Mouse (Mus musculus): ENCODE measurements around the gene Nrbp1.

- no peak for TF ChIP-seq CTCF (IDR thresholded peaks at IDR 0.05; ENCODE audit: low read depth, low read length)
- TF ChIP-seq GATA1 (IDR thresholded peaks at IDR 0.05; ENCODE audit: borderline replicate concordance, low read length) = no peak
- no peak for TF ChIP-seq TAL1 (conservative IDR thresholded peaks at IDR 0.05; ENCODE audit: low read depth, low read length)
- no peak for TF ChIP-seq GATA2 (IDR thresholded peaks at IDR 0.05; ENCODE audit: borderline replicate concordance, low read depth, low read length)
- TF ChIP-seq POLR2AphosphoS5 (IDR thresholded peaks at IDR 0.05; ENCODE audit: insufficient replicate concordance, low read depth, low read length) = 0 out of 2 replicates have a peak, but pooled peaks have one; percentile 69
These were observed 20.0 kb upstream of the Nrbp1 start, which contains the start of gene Ppm1g for GRCm38 (mm10) chr5:31220448-31221303.
